Mouse (Mus musculus) left cerebral cortex, postnatal 10 days (tissue): Measurements from ENCODE around the gene Ccdc188. TPM values are rescaled to one million over a fixed set of nuclear protein-coding genes. Genes with fewer than 3 reads are reported as not detected.

Source experiments
- DNase-seq, 2 experiments: peaks; one replicate each; pipeline ENCODE4 v3.0.0; 2021 to 2022; ENCODE audit warnings: low spot score in 2 of 2, mixed read lengths in 1 of 2; ENCODE audit errors: extremely low spot score in 1 of 2
- intact Hi-C: fragments of 180-260 bp; cut with DNase I; formaldehyde crosslinking; loops from one replicate; pipeline ENCODE4 v1.15.1; 2025
- total RNA-seq, 2 experiments: library from RNA; stranded (reverse); gene quantifications; 2 replicates each; pipeline ENCODE4 v1.2.3; 2021

Ccdc188 gene
- total RNA-seq, 2 experiments from 2014 or later = not detected

- intact Hi-C loops = no loop called here
- no peak for DNase-seq
Measured at GRCm38 (mm10) chr16:18198365-18199098, 19.1 kb upstream of the Ccdc188 start.

- no peak for DNase-seq
- intact Hi-C loops = no loop called here
Measured at GRCm38 (mm10) chr16:18200062-18200461, 17.6 kb upstream of the Ccdc188 start.

GRCm38 (mm10) chr16:18201620-18202019 is 16.1 kb upstream of the Ccdc188 start:
- intact Hi-C loops = no loop called here
- DNase-seq = no peak

- intact Hi-C loops = no loop called here
Measured at GRCm38 (mm10) chr16:18202061-18202460, 15.6 kb upstream of the Ccdc188 start.

GRCm38 (mm10) chr16:18203430-18204091 is 14.1 kb upstream of the Ccdc188 start:
- no peak for DNase-seq
- intact Hi-C loops = no loop called here

More at GRCm38 (mm10) chr16:18202061-18202460, 15.6 kb upstream of the Ccdc188 start:
- DNase-seq = no peak

GRCm38 (mm10) chr16:18210701-18211416 is 6.8 kb upstream of the Ccdc188 start:
- intact Hi-C loops = loop anchor here (1.0 to 10.0 kb wide), 3 partner anchors 103 to 286 kb away; partner anchors contain the start of genes Dgcr6 and Slc25a1
- DNase-seq = peak; percentile 65 to 76

GRCm38 (mm10) chr16:18211417-18212171 is 6.1 kb upstream of the Ccdc188 start:
- intact Hi-C loops = loop anchor here (1.0 to 10.0 kb wide), 4 partner anchors 93 to 287 kb away; partner anchors contain the start of genes Dgcr6 and Slc25a1
- peak; percentile 91 to 94 for DNase-seq

- DNase-seq = peak; percentile 86 to 89
- intact Hi-C loops = loop anchor here (2.0 to 10.0 kb wide), 2 partner anchors 95 to 289 kb away; partner anchors contain the start of gene Slc25a1
Measured at GRCm38 (mm10) chr16:18213689-18214088, 4.0 kb upstream of the Ccdc188 start.

GRCm38 (mm10) chr16:18214858-18215257 is 2.8 kb upstream of the Ccdc188 start:
- intact Hi-C loops = loop anchor here (10.0 kb wide), 1 partner anchor 290 kb away; the partner anchor contains the start of gene Slc25a1
- no peak for DNase-seq

GRCm38 (mm10) chr16:18218580-18218996 is 909 bp downstream of the Ccdc188 start:
- intact Hi-C loops = loop anchor here (10.0 kb wide), 1 partner anchor 294 kb away; the partner anchor contains the start of gene Slc25a1
- no peak for DNase-seq

GRCm38 (mm10) chr16:18220001-18220400 is 2.3 kb downstream of the Ccdc188 start:
- peak in 1 of 2 experiments; percentile 85 for DNase-seq

GRCm38 (mm10) chr16:18220856-18221542 is 3.3 kb downstream of the Ccdc188 start:
- intact Hi-C loops = no loop called here
- DNase-seq = no peak

More at GRCm38 (mm10) chr16:18220001-18220400, 2.3 kb downstream of the Ccdc188 start:
- intact Hi-C loops = no loop called here

- no peak for DNase-seq
- intact Hi-C loops = no loop called here
Measured at GRCm38 (mm10) chr16:18221543-18221898, 3.8 kb downstream of the Ccdc188 start.

- no peak for DNase-seq
- intact Hi-C loops = no loop called here
Measured at GRCm38 (mm10) chr16:18222188-18222587, 4.5 kb downstream of the Ccdc188 start.

GRCm38 (mm10) chr16:18227187-18227586 is 9.5 kb downstream of the Ccdc188 start:
- DNase-seq = peak in 1 of 2 experiments; percentile 42
- intact Hi-C loops = no loop called here

- DNase-seq = peak in 1 of 2 experiments; percentile 40
- intact Hi-C loops = no loop called here
Measured at GRCm38 (mm10) chr16:18227897-18228422, 10.3 kb downstream of the Ccdc188 start.

- intact Hi-C loops = no loop called here
- DNase-seq = peak in 1 of 2 experiments; percentile 23
Measured at GRCm38 (mm10) chr16:18228856-18229255, 11.2 kb downstream of the Ccdc188 start.

- intact Hi-C loops = no loop called here
- peak; percentile 85 to 89 for DNase-seq
Measured at GRCm38 (mm10) chr16:18229622-18230021, 11.9 kb downstream of the Ccdc188 start.
